Mouse (Mus musculus): ENCODE data around the gene Atn1. TPM values are rescaled to one million over a fixed set of nuclear protein-coding genes. Genes with fewer than 3 reads are reported as not detected.

Atn1 gene
- polyA plus RNA-seq, 1 experiment from 2014 or later = 9.5 TPM

GRCm38 (mm10) chr6:124750405-124750804, 5.9 kb downstream of the Atn1 start:
- no peak overlapping the region for H3K27ac ChIP-seq (ENCODE audit: poor library complexity, severe bottlenecking)
- WGBS = 77% methylated on average over 8 of the region's 8 CpGs
- H3K4me3 ChIP-seq = no peak overlapping the region
- H3K27me3 ChIP-seq (replicated peaks) = no peaks in the 10 kb centered on the region
- peaks cover 36% of the 10 kb centered on the region for H3K36me3 ChIP-seq
- peaks cover 28% of the 10 kb centered on the region for H3K4me1 ChIP-seq (replicated peaks)
- H3K4me2 ChIP-seq = no peak overlapping the region
- ATAC-seq (ENCODE audit: insufficient number of reproducible peaks, low FRiP score) = no peak
- no peak overlapping the region for H3K9ac ChIP-seq
- no peaks in the 10 kb centered on the region for H3K9me3 ChIP-seq (replicated peaks)

- Histone ChIP-seq H3K9ac (peak overlapping the region; percentile 83; the same call in 1 of the 2 replicates), H3K36me3 (peaks cover 61% of the 10 kb centered on the region), H3K4me1 (replicated peaks) (peaks cover 20% of the 10 kb centered on the region), H3K9me3 (replicated peaks) (no peaks in the 10 kb centered on the region), H3K4me3 (peak overlapping the region; percentile 53), H3K27ac (ENCODE audit: poor library complexity, severe bottlenecking) (0 out of 2 replicates have a peak overlapping the region, but pooled peaks have one; percentile 58), H3K27me3 (replicated peaks) (no peaks in the 10 kb centered on the region), H3K4me2 (peak overlapping the region; percentile 84)
- 84% methylated on average over 7 of the region's 7 CpGs for WGBS
- ATAC-seq (ENCODE audit: insufficient number of reproducible peaks, low FRiP score) = no peak
Measured at GRCm38 (mm10) chr6:124746654-124747632, 9.4 kb downstream of the Atn1 start.

DNA sequence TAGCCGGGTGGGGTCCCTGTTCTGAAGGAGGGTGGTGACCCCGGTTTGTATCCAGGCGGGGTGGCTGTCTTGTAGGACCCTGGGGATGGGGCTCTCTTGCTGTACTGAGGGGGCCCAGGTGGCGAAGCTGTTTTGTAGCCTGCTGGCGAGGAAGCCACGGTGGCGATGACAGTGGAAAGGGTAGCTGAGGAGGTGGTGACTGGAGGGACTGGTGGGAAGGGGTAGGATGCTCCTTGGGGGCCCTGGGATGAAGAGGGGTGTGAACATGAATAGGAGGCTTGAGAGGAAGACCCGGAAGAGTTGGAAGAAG, 10.1 kb downstream of the Atn1 start:
- peaks cover 61% of the 10 kb centered on the region for H3K36me3 ChIP-seq
- WGBS = 24% methylated on average over 8 of the region's 8 CpGs

GRCm38 (mm10) chr6:124745490-124746295, 10.6 kb downstream of the Atn1 start:
- Histone ChIP-seq H3K4me3 (peak overlapping the region; percentile 53), H3K27ac (ENCODE audit: poor library complexity, severe bottlenecking) (peak overlapping the region; percentile 58), H3K9ac (peak overlapping the region; percentile 83), H3K27me3 (replicated peaks) (no peaks in the 10 kb centered on the region), H3K4me2 (peak overlapping the region; percentile 84), H3K9me3 (replicated peaks) (no peaks in the 10 kb centered on the region), H3K36me3 (peaks cover 61% of the 10 kb centered on the region), H3K4me1 (replicated peaks) (peaks cover 24% of the 10 kb centered on the region)
- ATAC-seq (ENCODE audit: insufficient number of reproducible peaks, low FRiP score) = peak; percentile 84
- WGBS = 1% methylated on average over 85 of the region's 85 CpGs

More for the DNA sequence above, 10.1 kb downstream of the Atn1 start:
- H3K27me3 ChIP-seq (replicated peaks) = no peaks in the 10 kb centered on the region
- ATAC-seq (ENCODE audit: insufficient number of reproducible peaks, low FRiP score) = no peak
- peak overlapping the region; percentile 53 for H3K4me3 ChIP-seq
- peak overlapping the region; percentile 58; the same call in 1 of the 2 replicates for H3K27ac ChIP-seq (ENCODE audit: poor library complexity, severe bottlenecking)
- peak overlapping the region; percentile 84 for H3K4me2 ChIP-seq
- H3K9me3 ChIP-seq (replicated peaks) = no peaks in the 10 kb centered on the region
- H3K9ac ChIP-seq = peak overlapping the region; percentile 83
- peaks cover 24% of the 10 kb centered on the region for H3K4me1 ChIP-seq (replicated peaks)

GRCm38 (mm10) chr6:124744755-124745321, 11.5 kb downstream of the Atn1 start:
- H3K27ac ChIP-seq (ENCODE audit: poor library complexity, severe bottlenecking) = peak overlapping the region; percentile 58
- H3K4me2 ChIP-seq = peak overlapping the region; percentile 84
- no peak for ATAC-seq (ENCODE audit: insufficient number of reproducible peaks, low FRiP score)
- WGBS = 72% methylated on average over 26 of the region's 26 CpGs
- H3K27me3 ChIP-seq (replicated peaks) = no peaks in the 10 kb centered on the region
- H3K4me1 ChIP-seq (replicated peaks) = peaks cover 27% of the 10 kb centered on the region
- H3K9me3 ChIP-seq (replicated peaks) = no peaks in the 10 kb centered on the region
- peaks cover 59% of the 10 kb centered on the region for H3K36me3 ChIP-seq
- H3K9ac ChIP-seq = peak overlapping the region; percentile 61
- peak overlapping the region; percentile 53 for H3K4me3 ChIP-seq

- 89% methylated on average over 8 of the region's 8 CpGs for WGBS
- no peak for ATAC-seq (ENCODE audit: insufficient number of reproducible peaks, low FRiP score)
- H3K4me3 ChIP-seq = no peak overlapping the region
- H3K27me3 ChIP-seq (replicated peaks) = no peaks in the 10 kb centered on the region
- no peak overlapping the region for H3K27ac ChIP-seq (ENCODE audit: poor library complexity, severe bottlenecking)
- no peak overlapping the region for H3K9ac ChIP-seq
- peaks cover 54% of the 10 kb centered on the region for H3K36me3 ChIP-seq
- peaks cover 39% of the 10 kb centered on the region for H3K4me1 ChIP-seq (replicated peaks)
- H3K9me3 ChIP-seq (replicated peaks) = no peaks in the 10 kb centered on the region
- no peak overlapping the region for H3K4me2 ChIP-seq
Measured at GRCm38 (mm10) chr6:124743647-124744046, 12.7 kb downstream of the Atn1 start.

DNA sequence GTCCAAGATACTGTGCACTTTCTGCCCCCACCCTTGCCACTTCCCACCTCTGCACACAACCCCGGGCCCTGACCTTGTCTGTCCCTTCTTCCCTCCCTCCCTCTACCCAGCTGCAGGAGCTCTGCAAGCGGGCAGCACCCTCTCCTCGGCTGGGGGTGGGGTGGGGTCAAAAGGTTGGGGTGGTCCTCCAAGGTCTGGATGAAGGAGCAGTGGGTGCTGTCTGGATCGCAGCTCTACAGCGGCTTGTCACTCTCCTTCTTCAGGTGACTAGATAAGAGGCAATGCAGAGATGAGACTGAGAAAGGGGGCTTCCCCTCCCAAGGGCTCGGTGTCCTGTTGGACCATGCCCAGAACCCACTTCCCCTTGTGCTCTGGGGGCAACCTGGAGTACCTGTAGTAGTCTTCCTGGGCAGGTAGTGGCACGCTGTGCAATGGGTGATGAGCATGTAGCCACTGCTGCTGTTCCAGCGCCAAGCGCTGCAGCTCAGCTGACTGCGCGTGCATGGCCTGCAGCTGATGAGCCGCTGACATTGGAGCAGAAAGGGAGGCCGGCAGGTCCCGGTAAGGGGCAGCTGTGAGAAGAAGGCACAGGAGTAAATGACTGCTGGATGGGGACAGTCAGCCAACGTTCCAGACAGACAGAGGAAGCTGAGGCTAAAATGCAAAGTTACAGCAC, 13.3 kb downstream of the Atn1 start:
- no peak for ATAC-seq (ENCODE audit: insufficient number of reproducible peaks, low FRiP score)
- Histone ChIP-seq H3K36me3 (peaks cover 47% of the 10 kb centered on the region), H3K4me1 (replicated peaks) (peaks cover 45% of the 10 kb centered on the region)

GRCm38 (mm10) chr6:124741842-124742241, 14.5 kb downstream of the Atn1 start:
- 76% methylated on average over 3 of the region's 3 CpGs for WGBS
- peak overlapping the region; percentile 80 for H3K4me2 ChIP-seq
- H3K9ac ChIP-seq = peak overlapping the region; percentile 84
- peak overlapping the region; percentile 98 for H3K27ac ChIP-seq (ENCODE audit: poor library complexity, severe bottlenecking)
- H3K9me3 ChIP-seq (replicated peaks) = no peaks in the 10 kb centered on the region
- H3K4me1 ChIP-seq (replicated peaks) = peaks cover 45% of the 10 kb centered on the region
- H3K36me3 ChIP-seq = peaks cover 36% of the 10 kb centered on the region
- ATAC-seq (ENCODE audit: insufficient number of reproducible peaks, low FRiP score) = no peak
- H3K27me3 ChIP-seq (replicated peaks) = no peaks in the 10 kb centered on the region
- H3K4me3 ChIP-seq = peak overlapping the region; percentile 60

More for the DNA sequence above, 13.3 kb downstream of the Atn1 start:
- 87% methylated on average over 15 of the region's 15 CpGs for WGBS
- no peak overlapping the region for H3K4me2 ChIP-seq
- H3K9ac ChIP-seq = no peak overlapping the region
- no peaks in the 10 kb centered on the region for H3K27me3 ChIP-seq (replicated peaks)
- H3K27ac ChIP-seq (ENCODE audit: poor library complexity, severe bottlenecking) = no peak overlapping the region
- no peaks in the 10 kb centered on the region for H3K9me3 ChIP-seq (replicated peaks)
- H3K4me3 ChIP-seq = no peak overlapping the region

- peak; percentile 76 for ATAC-seq (ENCODE audit: insufficient number of reproducible peaks, low FRiP score)
- Histone ChIP-seq H3K9me3 (replicated peaks) (no peaks in the 10 kb centered on the region), H3K4me1 (replicated peaks) (peaks cover 38% of the 10 kb centered on the region), H3K4me3 (peak within 1 kb of the TSS; percentile 60), H3K9ac (peak within 1 kb of the TSS; percentile 84), H3K4me2 (peak within 1 kb of the TSS; percentile 80), H3K36me3 (peaks cover 32% of the 10 kb centered on the region), H3K27ac (ENCODE audit: poor library complexity, severe bottlenecking) (peak within 1 kb of the TSS; percentile 98), H3K27me3 (replicated peaks) (no peaks in the 10 kb centered on the region)
- WGBS = under 1% methylated on average over 41 of the region's 41 CpGs
Measured at GRCm38 (mm10) chr6:124740888-124741761, 15.2 kb downstream of the Atn1 start, which contains the start of gene Grcc10. Grcc10 (minus strand) TSS chr6:124741374.
